Mouse (Mus musculus): Measurements from ENCODE around the gene Dcakd. TPM values are rescaled to one million over a fixed set of nuclear protein-coding genes. Genes with fewer than 3 reads are reported as not detected.

The Dcakd gene
- polyA plus RNA-seq, 1 experiment = not detected

DNA sequence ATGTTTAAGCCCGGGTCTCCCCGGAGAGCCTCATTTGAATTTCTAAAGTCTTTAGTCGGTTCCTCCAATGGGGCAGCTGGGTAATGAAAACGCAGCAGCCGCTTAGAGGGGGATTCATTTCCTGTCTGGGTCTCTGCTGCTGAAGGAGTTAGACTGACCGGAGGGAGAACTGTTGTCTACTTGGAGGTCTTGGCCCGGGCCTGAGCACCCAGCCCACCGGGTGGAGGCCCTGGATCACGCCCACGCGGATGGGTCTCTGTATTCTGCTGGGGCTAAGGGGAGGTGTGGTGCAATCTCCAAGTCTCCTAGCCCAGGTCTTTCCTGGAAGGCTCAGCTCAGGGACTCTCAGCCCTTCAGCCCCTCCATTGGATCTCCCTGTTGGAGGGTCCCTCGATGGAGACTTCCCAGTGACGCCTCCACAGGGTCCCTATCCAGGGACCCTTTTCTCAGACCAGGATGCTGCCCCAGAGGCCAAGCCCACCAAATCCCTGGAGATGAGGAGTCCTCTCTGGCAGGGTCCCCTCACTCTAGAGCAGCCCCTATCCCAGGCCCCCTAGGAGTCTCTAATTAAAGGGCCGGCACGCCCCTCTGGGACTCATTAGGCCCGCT lies 64.8 kb downstream of the Dcakd start:
- no peak for TF ChIP-seq CTCF (IDR thresholded peaks at IDR 0.05; ENCODE audit: insufficient read depth, low read depth, low read length)
- no peak for TF ChIP-seq POLR2A (IDR thresholded peaks at IDR 0.05; ENCODE audit: insufficient read depth, low read depth, low read length)
- WGBS = 28% methylated on average over 16 of the region's 16 CpGs
- Histone ChIP-seq H3K4me3 (ENCODE audit: insufficient read depth, low read depth, low read length) (no peak overlapping the region), H3K27ac (ENCODE audit: insufficient read depth, low read depth, low read length) (no peak overlapping the region), H3K4me1 (ENCODE audit: control insufficient read depth, insufficient read depth, low read length) (peaks cover 25% of the 10 kb centered on the region)

GRCm38 (mm10) chr11:102962861-102963245 lies 65.3 kb downstream of the Dcakd start:
- no peak overlapping the region for H3K4me3 ChIP-seq (ENCODE audit: insufficient read depth, low read depth, low read length)
- WGBS = 72% methylated on average over 7 of the region's 7 CpGs
- H3K27ac ChIP-seq (ENCODE audit: insufficient read depth, low read depth, low read length) = no peak overlapping the region
- peaks cover 29% of the 10 kb centered on the region for H3K4me1 ChIP-seq (ENCODE audit: control insufficient read depth, insufficient read depth, low read length)
- no peak for TF ChIP-seq CTCF (IDR thresholded peaks at IDR 0.05; ENCODE audit: insufficient read depth, low read depth, low read length)
- no peak for TF ChIP-seq POLR2A (IDR thresholded peaks at IDR 0.05; ENCODE audit: insufficient read depth, low read depth, low read length)

DNA sequence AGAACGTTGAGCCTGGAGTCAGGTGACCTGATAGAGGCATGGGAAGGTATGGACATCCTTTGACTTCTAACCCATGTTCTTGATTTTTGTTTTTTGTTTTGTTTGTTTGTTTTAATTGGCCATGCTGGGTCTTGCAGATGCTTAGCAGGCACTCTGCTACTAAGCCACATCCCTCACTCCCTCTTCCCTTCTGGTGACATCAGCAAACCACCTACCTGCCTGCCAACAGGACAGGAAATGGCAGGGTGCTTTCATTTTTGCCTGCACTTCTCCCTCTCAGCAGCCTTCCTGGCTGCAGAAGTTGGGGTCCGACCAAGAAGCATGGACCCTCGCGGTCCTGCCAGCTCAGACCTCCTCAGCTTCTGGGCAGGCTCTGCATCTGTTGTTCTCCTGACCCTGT lies 67.1 kb downstream of the Dcakd start:
- no peak for TF ChIP-seq CTCF (IDR thresholded peaks at IDR 0.05; ENCODE audit: insufficient read depth, low read depth, low read length)
- no peak for TF ChIP-seq POLR2A (IDR thresholded peaks at IDR 0.05; ENCODE audit: insufficient read depth, low read depth, low read length)
- H3K4me1 ChIP-seq (ENCODE audit: control insufficient read depth, insufficient read depth, low read length) = peaks cover 36% of the 10 kb centered on the region
- no peak overlapping the region for H3K27ac ChIP-seq (ENCODE audit: insufficient read depth, low read depth, low read length)
- 94% methylated on average over 4 of the region's 4 CpGs for WGBS
- no peak overlapping the region for H3K4me3 ChIP-seq (ENCODE audit: insufficient read depth, low read depth, low read length)

DNA sequence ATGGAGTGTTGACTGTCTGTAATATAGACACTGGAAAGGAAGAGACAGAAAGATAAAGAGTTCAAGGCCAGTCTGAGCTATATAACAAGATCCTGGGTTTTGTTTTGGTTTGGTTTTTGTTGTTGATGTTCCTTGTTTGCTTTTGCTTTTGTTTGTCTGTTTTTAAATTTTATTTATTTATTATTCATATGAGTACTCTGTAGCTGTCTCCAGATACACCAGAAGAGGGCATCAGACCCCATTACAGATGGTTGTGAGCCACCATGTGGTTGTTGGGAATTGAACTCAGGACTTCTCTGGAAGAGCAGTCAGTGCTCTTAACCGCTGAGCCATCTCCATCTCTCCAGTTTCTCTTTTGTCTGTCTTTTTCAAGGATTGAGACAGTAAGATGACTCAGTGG lies 69.3 kb downstream of the Dcakd start:
- H3K4me1 ChIP-seq (ENCODE audit: control insufficient read depth, insufficient read depth, low read length) = peaks cover 35% of the 10 kb centered on the region
- no peak overlapping the region for H3K4me3 ChIP-seq (ENCODE audit: insufficient read depth, low read depth, low read length)
- no peak overlapping the region for H3K27ac ChIP-seq (ENCODE audit: insufficient read depth, low read depth, low read length)
- TF ChIP-seq CTCF (IDR thresholded peaks at IDR 0.05; ENCODE audit: insufficient read depth, low read depth, low read length) = no peak
- TF ChIP-seq POLR2A (IDR thresholded peaks at IDR 0.05; ENCODE audit: insufficient read depth, low read depth, low read length) = no peak
- WGBS = 89% methylated on average over 1 of the region's 1 CpGs

DNA sequence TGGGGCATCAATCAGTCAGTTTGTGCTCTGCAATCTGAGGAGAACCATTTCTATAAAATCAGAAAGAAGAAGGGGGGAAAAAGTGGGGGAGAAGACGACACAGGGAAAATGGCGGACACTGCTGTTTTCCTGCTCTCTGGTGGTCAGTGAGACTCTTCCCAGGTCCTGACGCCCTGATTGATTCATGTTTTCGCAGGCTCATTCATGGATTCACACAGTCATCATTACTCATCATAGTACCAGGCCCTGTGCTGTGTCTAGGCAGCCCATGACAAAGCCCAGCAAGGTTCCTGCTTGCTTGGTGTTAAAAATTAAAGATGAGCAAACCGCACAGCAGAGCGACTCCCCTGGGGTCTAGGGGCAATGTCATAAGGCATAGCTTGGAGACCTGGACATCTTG lies 69.7 kb downstream of the Dcakd start:
- 94% methylated on average over 6 of the region's 6 CpGs for WGBS
- Histone ChIP-seq H3K4me1 (ENCODE audit: control insufficient read depth, insufficient read depth, low read length) (peaks cover 31% of the 10 kb centered on the region), H3K4me3 (ENCODE audit: insufficient read depth, low read depth, low read length) (no peak overlapping the region), H3K27ac (ENCODE audit: insufficient read depth, low read depth, low read length) (no peak overlapping the region)
- TF ChIP-seq POLR2A (IDR thresholded peaks at IDR 0.05; ENCODE audit: insufficient read depth, low read depth, low read length) (no peak), CTCF (IDR thresholded peaks at IDR 0.05; ENCODE audit: insufficient read depth, low read depth, low read length) (no peak)

GRCm38 (mm10) chr11:102957692-102958091 lies 70.4 kb downstream of the Dcakd start:
- Histone ChIP-seq H3K27ac (ENCODE audit: insufficient read depth, low read depth, low read length) (no peak overlapping the region), H3K4me1 (ENCODE audit: control insufficient read depth, insufficient read depth, low read length) (peaks cover 28% of the 10 kb centered on the region), H3K4me3 (ENCODE audit: insufficient read depth, low read depth, low read length) (no peak overlapping the region)
- TF ChIP-seq CTCF (IDR thresholded peaks at IDR 0.05; ENCODE audit: insufficient read depth, low read depth, low read length) = no peak
- no peak for TF ChIP-seq POLR2A (IDR thresholded peaks at IDR 0.05; ENCODE audit: insufficient read depth, low read depth, low read length)
- WGBS = 77% methylated on average over 8 of the region's 8 CpGs

- TF ChIP-seq CTCF (IDR thresholded peaks at IDR 0.05; ENCODE audit: insufficient read depth, low read depth, low read length) = no peak
- no peak for TF ChIP-seq POLR2A (IDR thresholded peaks at IDR 0.05; ENCODE audit: insufficient read depth, low read depth, low read length)
- peak overlapping the region; percentile 1; the same call in 1 of the 2 replicates for H3K27ac ChIP-seq (ENCODE audit: insufficient read depth, low read depth, low read length)
- H3K4me3 ChIP-seq (ENCODE audit: insufficient read depth, low read depth, low read length) = no peak overlapping the region
- peaks cover 28% of the 10 kb centered on the region for H3K4me1 ChIP-seq (ENCODE audit: control insufficient read depth, insufficient read depth, low read length)
- 35% methylated on average over 16 of the region's 16 CpGs for WGBS
These were observed 71.0 kb downstream of the Dcakd start for GRCm38 (mm10) chr11:102956962-102957614.

DNA sequence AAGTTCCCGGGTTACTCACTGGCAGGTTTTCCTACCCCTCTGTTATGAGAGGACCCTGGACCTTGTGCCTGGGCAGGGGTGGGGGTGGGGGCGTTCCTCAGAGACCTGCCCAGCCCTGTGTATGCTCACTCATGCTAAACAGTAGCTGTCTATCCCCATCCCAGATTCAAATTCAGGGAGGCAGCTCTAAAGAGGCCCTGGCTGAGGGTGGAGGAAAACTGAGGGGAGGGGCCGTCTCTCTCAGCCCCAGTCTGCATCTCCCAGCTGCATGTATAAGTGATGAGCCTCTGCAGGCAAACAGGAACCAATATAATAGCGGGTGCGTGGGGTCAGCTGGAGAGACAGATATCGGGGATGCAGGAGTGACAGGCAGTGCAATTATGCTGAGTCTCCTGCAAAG lies 75.2 kb downstream of the Dcakd start:
- Histone ChIP-seq H3K4me3 (ENCODE audit: insufficient read depth, low read depth, low read length) (no peak overlapping the region), H3K4me1 (ENCODE audit: control insufficient read depth, insufficient read depth, low read length) (peaks cover 36% of the 10 kb centered on the region), H3K27ac (ENCODE audit: insufficient read depth, low read depth, low read length) (no peak overlapping the region)
- whole genome bisulfite sequencing = 48% methylated on average over 6 of the region's 6 CpGs
- TF ChIP-seq CTCF (IDR thresholded peaks at IDR 0.05; ENCODE audit: insufficient read depth, low read depth, low read length) (no peak), POLR2A (IDR thresholded peaks at IDR 0.05; ENCODE audit: insufficient read depth, low read depth, low read length) (no peak)

- no peak for TF ChIP-seq CTCF (IDR thresholded peaks at IDR 0.05; ENCODE audit: insufficient read depth, low read depth, low read length)
- no peak; the same call in 1 of the 2 replicates for TF ChIP-seq POLR2A (IDR thresholded peaks at IDR 0.05; ENCODE audit: insufficient read depth, low read depth, low read length)
- peak overlapping the region; percentile 36 for H3K4me3 ChIP-seq (ENCODE audit: insufficient read depth, low read depth, low read length)
- WGBS = 7% methylated on average over 51 of the region's 51 CpGs
- no peak overlapping the region for H3K27ac ChIP-seq (ENCODE audit: insufficient read depth, low read depth, low read length)
- peaks cover 32% of the 10 kb centered on the region for H3K4me1 ChIP-seq (ENCODE audit: control insufficient read depth, insufficient read depth, low read length)
These were observed 79.8 kb downstream of the Dcakd start for GRCm38 (mm10) chr11:102948043-102948961.

Data from olfactory bulb, adult 2 months (tissue).